Comparison of ENCODE assay signal across 9 mouse cellular contexts in the genomic region with DNA sequence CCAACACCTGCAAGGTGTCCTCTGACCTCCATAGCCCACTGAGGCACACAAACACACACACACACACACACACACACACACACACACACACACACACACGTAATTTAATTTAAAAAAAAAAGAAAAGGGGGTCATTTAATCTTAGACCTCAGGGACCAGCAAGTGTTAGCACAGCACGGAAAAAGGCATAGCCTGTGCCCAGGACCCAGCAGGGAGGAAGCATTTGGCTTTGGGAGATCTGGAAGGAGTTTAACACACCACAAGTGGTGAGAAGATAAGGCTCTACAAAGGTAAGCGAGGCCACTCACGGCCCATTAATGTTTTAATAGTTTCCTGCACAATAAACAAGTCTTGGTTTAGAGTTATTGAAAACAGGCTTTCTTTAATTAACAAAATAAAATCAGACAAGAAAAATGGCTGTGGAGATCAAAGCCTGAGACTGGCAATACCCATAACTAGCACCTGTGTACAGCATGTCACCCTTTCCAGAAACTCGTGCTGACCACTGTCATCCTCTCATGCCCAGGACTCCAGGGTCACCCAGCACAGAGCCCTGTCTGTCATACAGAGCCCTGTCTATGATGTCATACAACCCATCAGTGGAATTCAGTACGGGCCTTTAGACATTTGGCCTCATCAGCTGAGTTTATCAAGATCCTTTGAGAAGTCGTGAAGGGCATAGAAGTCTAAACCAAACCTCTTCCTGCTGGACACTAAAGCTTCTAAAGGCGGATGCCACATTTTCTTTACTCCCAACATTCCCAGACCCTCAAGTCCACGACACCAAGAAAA.
DNase-seq lines count a peak whose midpoint lies in the region; ATAC-seq lines count a peak whose summit lies in the region.
"Had no signal": no experiment of that assay in that cellular context is flagged by ENCODE, and none has a peak within 500 bp of the region (broad histone marks: within the 10 kb centered on the region; RNA-seq: fewer than 3 reads in every experiment).

No protein-coding gene starts in this region.

- H3K36me3 ChIP-seq in heart, embryonic 14.5 days (ENCODE audit: control insufficient read depth, insufficient read depth, low read length) = no peaks in the 10 kb centered on the region
- H3K36me3 ChIP-seq in midbrain, embryonic 14.5 days (ENCODE audit: control insufficient read depth, insufficient read depth, low read length) = no peaks in the 10 kb centered on the region
- no peaks in the 10 kb centered on the region for H3K36me3 ChIP-seq in midbrain, embryonic 15.5 days (replicated peaks)

- H3K9me3 ChIP-seq in heart, embryonic 14.5 days (ENCODE audit: control insufficient read depth, low read length) = no peaks in the 10 kb centered on the region
- no peaks in the 10 kb centered on the region for H3K9me3 ChIP-seq in midbrain, embryonic 14.5 days (ENCODE audit: control insufficient read depth, low read length)
- H3K9me3 ChIP-seq in midbrain, embryonic 15.5 days = no peaks in the 10 kb centered on the region

- WGBS in heart, embryonic 14.5 days = 60% methylated on average over 9 of the region's 9 CpGs
- 81% methylated on average over 9 of the region's 9 CpGs for WGBS in midbrain, embryonic 14.5 days
- WGBS in midbrain, embryonic 15.5 days = 74% methylated on average over 9 of the region's 9 CpGs

- H3K27me3 ChIP-seq in heart, embryonic 14.5 days (ENCODE audit: control insufficient read depth, insufficient read depth, low read length) = no peaks in the 10 kb centered on the region
- H3K27me3 ChIP-seq in midbrain, embryonic 14.5 days (ENCODE audit: control insufficient read depth, insufficient read depth, low read length) = no peaks in the 10 kb centered on the region
- peaks cover 2% of the 10 kb centered on the region; the same call in 1 of the 2 replicates for H3K27me3 ChIP-seq in midbrain, embryonic 15.5 days (replicated peaks)

- no peak overlapping the region for H3K4me3 ChIP-seq in heart, embryonic 14.5 days (ENCODE audit: control insufficient read depth in 1 of 2, insufficient read depth in 1 of 2, low read depth in 1 of 2, low read length in 2 of 2)
- no peak overlapping the region for H3K4me3 ChIP-seq in midbrain, embryonic 14.5 days (replicated peaks; ENCODE audit: low read depth, low read length)
- H3K4me3 ChIP-seq in midbrain, embryonic 15.5 days = no peak overlapping the region

- 0 out of 2 replicates have a peak overlapping the region, but pooled peaks have one; percentile 10 for H3K9ac ChIP-seq in heart, embryonic 14.5 days (ENCODE audit: low read length)
- no peak overlapping the region for H3K9ac ChIP-seq in midbrain, embryonic 14.5 days (replicated peaks; ENCODE audit: low read length)
- H3K9ac ChIP-seq in midbrain, embryonic 15.5 days = no peak overlapping the region
- H3K9ac ChIP-seq: liver, embryonic 14.5 days had no signal

- no peak for ATAC-seq in heart, embryonic 14.5 days (ENCODE audit: insufficient number of reproducible peaks, insufficient read depth, low FRiP score, low read depth)
- no peak for ATAC-seq in midbrain, embryonic 14.5 days (ENCODE audit: low FRiP score, low TSS enrichment)
- no peak for ATAC-seq in midbrain, embryonic 15.5 days (replicated peaks)

- H3K4me1 ChIP-seq in heart, embryonic 14.5 days (ENCODE audit: control insufficient read depth in 2 of 2, insufficient read depth in 2 of 2, low read length in 2 of 2) = peaks cover 31 to 50% of the 10 kb centered on the region in 2 experiments
- H3K4me1 ChIP-seq in midbrain, embryonic 14.5 days (ENCODE audit: control insufficient read depth, insufficient read depth, low read length) = peaks cover 70% of the 10 kb centered on the region
- H3K4me1 ChIP-seq in midbrain, embryonic 15.5 days = peaks cover 74% of the 10 kb centered on the region

- DNase-seq in cerebellum, adult 9-11 months = peak; percentile 28
- DNase-seq in cerebellum, postnatal 4 days (ENCODE audit: low spot score in 2 of 2) = no peak
- no peak for DNase-seq in heart, postnatal 10 days
- DNase-seq in midbrain, embryonic 14.5 days = no peak
- DNase-seq in embryo, embryonic 10.5 days (ENCODE audit: low spot score) = no peak
- no peak for DNase-seq in frontal cortex, postnatal 14 days (ENCODE audit: low spot score in 2 of 2)

- no peak overlapping the region for H3K4me2 ChIP-seq in heart, embryonic 14.5 days (ENCODE audit: low read length)
- no peak overlapping the region for H3K4me2 ChIP-seq in midbrain, embryonic 14.5 days (ENCODE audit: low read length)
- H3K4me2 ChIP-seq in midbrain, embryonic 15.5 days = no peak overlapping the region

- intact Hi-C loops in heart, postnatal 10 days (cut with DNase I) = loop anchor here (2.0 to 5.0 kb wide), 4 partner anchors 14 to 333 kb away; partner anchors contain the start of gene Nfia

- peak overlapping the region in 1 of 2 experiments; percentile 77; a peak in 2 of 4 replicates for H3K27ac ChIP-seq in heart, embryonic 14.5 days (replicated peaks in 1 of 2; ENCODE audit: control insufficient read depth in 1 of 2, insufficient read depth in 1 of 2, low read depth in 2 of 2, low read length in 2 of 2)
- 0 out of 2 replicates have a peak overlapping the region, but pooled peaks have one; percentile 20 for H3K27ac ChIP-seq in midbrain, embryonic 14.5 days (replicated peaks; ENCODE audit: low read depth, low read length)
- no peak overlapping the region for H3K27ac ChIP-seq in midbrain, embryonic 15.5 days
- H3K27ac ChIP-seq: liver, embryonic 14.5 days had no signal
